Mouse (Mus musculus) small intestine, adult 2 months (tissue): Measurements from ENCODE around the gene Gsk3a.

Experiments
- CTCF ChIP-seq: fragments of 200-500 bp; IDR thresholded peaks from 2 replicates; pipeline ENCODE4 v1.5.1; 2012; ENCODE audit warnings: low read depth, mild to moderate bottlenecking, control low read depth, inconsistent platforms, low read length, moderate library complexity, mixed read lengths; ENCODE audit not compliant: insufficient replicate concordance, insufficient read length; ENCODE audit errors: extremely low read depth
- POLR2A ChIP-seq: fragments of 200-500 bp; IDR thresholded peaks from 2 replicates; pipeline ENCODE4 v1.6.1; 2012; ENCODE audit warnings: low read depth, mild to moderate bottlenecking, control low read depth, inconsistent platforms, low read length, moderate library complexity

DNA sequence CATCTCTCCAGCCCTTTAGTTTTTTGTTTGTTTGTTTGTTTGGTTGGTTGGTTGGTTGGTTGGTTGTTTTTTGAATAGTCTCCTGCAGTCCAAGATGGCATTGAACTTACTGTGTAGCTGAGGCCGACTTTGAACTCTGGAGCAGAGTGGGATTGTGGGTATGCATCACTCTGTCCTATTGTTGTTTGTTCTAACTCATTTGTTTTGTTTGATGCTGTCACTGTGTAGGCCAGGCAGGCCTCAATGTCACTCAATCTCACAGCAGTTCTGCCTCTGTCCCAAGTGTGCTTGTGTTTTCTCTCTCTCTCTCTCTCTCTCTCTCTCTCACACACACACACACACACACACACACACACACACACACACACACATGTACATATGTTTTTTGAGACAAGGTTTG, 24.2 kb upstream of the Gsk3a start:
- no peak for TF ChIP-seq CTCF
- no peak for TF ChIP-seq POLR2A
